Mouse (Mus musculus): Measurements from ENCODE around the gene Bicdl1. TPM values are rescaled to one million over a fixed set of nuclear protein-coding genes. Genes with fewer than 3 reads are reported as not detected.
A peak's percentile ranks its signal among the peaks of the same experiment; 100 is the strongest.

Bicdl1 gene
- polyA plus RNA-seq, 1 experiment: 127 TPM

- H3K4me1 ChIP-seq (ENCODE audit: control insufficient read depth, insufficient read depth, low read length): no peaks in the 10 kb centered on the region
- no peak overlapping the region for H3K27ac ChIP-seq (ENCODE audit: insufficient read depth, low read length)
- no peak for DNase-seq
- no peak overlapping the region for H3K4me3 ChIP-seq (replicated peaks; ENCODE audit: insufficient read depth, low read depth, low read length)
- WGBS: 84% methylated on average over 7 of the region's 7 CpGs
- TF ChIP-seq POLR2A (IDR thresholded peaks at IDR 0.05; ENCODE audit: borderline replicate concordance, insufficient read depth, low read length) (no peak), CTCF (IDR thresholded peaks at IDR 0.05; ENCODE audit: borderline replicate concordance, insufficient read depth, low read depth, low read length) (no peak)
- no peaks in the 10 kb centered on the region for H3K27me3 ChIP-seq (ENCODE audit: control insufficient read depth, insufficient read depth, low read length)
Measured at GRCm38 (mm10) chr5:115622686-115623085, 108.7 kb downstream of the Bicdl1 start.

- Histone ChIP-seq H3K4me1 (ENCODE audit: control insufficient read depth, insufficient read depth, low read length) (no peaks in the 10 kb centered on the region; the same call in 1 of the 2 replicates), H3K27ac (ENCODE audit: insufficient read depth, low read length) (no peak overlapping the region), H3K27me3 (ENCODE audit: control insufficient read depth, insufficient read depth, low read length) (no peaks in the 10 kb centered on the region), H3K4me3 (replicated peaks; ENCODE audit: insufficient read depth, low read depth, low read length) (no peak overlapping the region)
- 93% methylated on average over 15 of the region's 15 CpGs for WGBS
- TF ChIP-seq POLR2A (IDR thresholded peaks at IDR 0.05; ENCODE audit: borderline replicate concordance, insufficient read depth, low read length): no peak
- TF ChIP-seq CTCF (IDR thresholded peaks at IDR 0.05; ENCODE audit: borderline replicate concordance, insufficient read depth, low read depth, low read length): no peak
- DNase-seq: no peak
Measured at GRCm38 (mm10) chr5:115619690-115620089, 111.7 kb downstream of the Bicdl1 start.

DNA sequence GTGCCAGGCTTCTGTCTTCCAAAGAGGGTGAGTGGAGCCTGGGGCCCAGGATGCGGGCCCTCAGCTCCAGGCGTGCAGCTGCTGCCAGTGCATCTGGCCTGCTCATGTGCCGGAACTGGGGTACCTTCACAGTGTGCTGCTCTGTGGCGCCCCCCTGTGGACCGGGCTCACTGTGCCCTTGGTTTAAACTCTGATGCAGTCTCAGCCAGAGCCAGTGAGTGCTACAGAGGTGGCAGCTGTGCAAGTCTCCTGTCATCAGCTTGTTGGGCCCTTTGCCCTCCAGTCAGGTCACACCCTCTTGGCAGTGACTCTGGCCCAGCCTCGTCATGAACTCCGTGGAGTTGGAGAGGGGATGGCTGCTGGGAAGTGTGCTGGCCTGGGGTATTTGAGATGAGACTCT, 116.5 kb downstream of the Bicdl1 start:
- DNase-seq: no peak
- TF ChIP-seq CTCF (IDR thresholded peaks at IDR 0.05; ENCODE audit: borderline replicate concordance, insufficient read depth, low read depth, low read length) (peak; percentile 54), POLR2A (IDR thresholded peaks at IDR 0.05; ENCODE audit: borderline replicate concordance, insufficient read depth, low read length) (no peak)
- WGBS: 63% methylated on average over 7 of the region's 7 CpGs

DNA sequence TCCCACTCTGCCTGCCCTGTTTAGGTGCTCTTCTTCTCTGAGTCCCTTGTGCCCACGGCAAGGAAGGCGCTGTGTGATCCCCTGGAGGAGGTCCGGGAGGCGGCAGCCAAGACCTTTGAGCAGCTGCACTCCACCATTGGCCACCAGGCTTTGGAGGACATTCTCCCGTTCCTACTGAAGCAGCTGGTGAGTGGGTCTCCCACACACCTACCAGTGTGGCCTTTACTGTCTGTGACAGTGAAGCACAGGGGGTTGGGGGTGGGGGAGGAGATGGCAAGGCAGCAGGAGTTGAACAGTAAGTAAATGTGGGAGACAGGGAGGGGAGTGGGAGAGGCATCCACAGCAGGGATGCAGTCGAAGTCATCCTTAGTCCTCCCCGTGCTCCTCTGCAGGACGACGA, 118.1 kb downstream of the Bicdl1 start:
- 86% methylated on average over 9 of the region's 9 CpGs for WGBS
- no peak overlapping the region for H3K27ac ChIP-seq (ENCODE audit: insufficient read depth, low read length)

More for the DNA sequence above, 116.5 kb downstream of the Bicdl1 start:
- H3K4me1 ChIP-seq (ENCODE audit: control insufficient read depth, insufficient read depth, low read length): no peaks in the 10 kb centered on the region; the same call in 1 of the 2 replicates
- no peaks in the 10 kb centered on the region for H3K27me3 ChIP-seq (ENCODE audit: control insufficient read depth, insufficient read depth, low read length)
- H3K4me3 ChIP-seq (replicated peaks; ENCODE audit: insufficient read depth, low read depth, low read length): no peak overlapping the region
- H3K27ac ChIP-seq (ENCODE audit: insufficient read depth, low read length): no peak overlapping the region

GRCm38 (mm10) chr5:115611566-115611965, 119.9 kb downstream of the Bicdl1 start:
- Histone ChIP-seq H3K4me1 (ENCODE audit: control insufficient read depth, insufficient read depth, low read length) (no peaks in the 10 kb centered on the region; the same call in 1 of the 2 replicates), H3K27me3 (ENCODE audit: control insufficient read depth, insufficient read depth, low read length) (no peaks in the 10 kb centered on the region), H3K4me3 (replicated peaks; ENCODE audit: insufficient read depth, low read depth, low read length) (no peak overlapping the region), H3K27ac (ENCODE audit: insufficient read depth, low read length) (no peak overlapping the region)
- whole genome bisulfite sequencing: 83% methylated on average over 11 of the region's 11 CpGs
- no peak for TF ChIP-seq POLR2A (IDR thresholded peaks at IDR 0.05; ENCODE audit: borderline replicate concordance, insufficient read depth, low read length)
- no peak for TF ChIP-seq CTCF (IDR thresholded peaks at IDR 0.05; ENCODE audit: borderline replicate concordance, insufficient read depth, low read depth, low read length)
- DNase-seq: no peak

More for the DNA sequence above, 118.1 kb downstream of the Bicdl1 start:
- H3K27me3 ChIP-seq (ENCODE audit: control insufficient read depth, insufficient read depth, low read length): no peaks in the 10 kb centered on the region
- H3K4me1 ChIP-seq (ENCODE audit: control insufficient read depth, insufficient read depth, low read length): no peaks in the 10 kb centered on the region; the same call in 1 of the 2 replicates
- TF ChIP-seq CTCF (IDR thresholded peaks at IDR 0.05; ENCODE audit: borderline replicate concordance, insufficient read depth, low read depth, low read length): no peak
- no peak for TF ChIP-seq POLR2A (IDR thresholded peaks at IDR 0.05; ENCODE audit: borderline replicate concordance, insufficient read depth, low read length)
- DNase-seq: no peak
- no peak overlapping the region for H3K4me3 ChIP-seq (replicated peaks; ENCODE audit: insufficient read depth, low read depth, low read length)

DNA sequence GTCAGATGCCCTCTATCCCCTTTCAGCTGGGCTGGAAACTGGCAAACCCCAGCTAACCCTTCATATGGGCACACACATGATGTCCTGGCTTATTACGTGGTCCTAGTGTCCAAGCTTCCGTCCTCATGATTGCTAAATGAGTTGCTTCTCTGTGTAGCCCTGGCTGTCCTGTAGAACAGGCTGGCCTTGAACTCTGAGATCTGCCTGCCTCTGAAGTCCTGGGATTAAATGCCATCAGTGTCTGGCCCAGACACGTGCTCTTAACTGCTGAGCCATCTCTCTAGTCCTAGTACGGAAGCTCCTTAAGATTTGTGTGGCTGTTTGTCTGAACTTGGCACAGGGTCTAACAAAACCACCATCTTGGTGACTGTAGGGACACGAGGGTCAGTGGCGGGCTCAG, 127.9 kb downstream of the Bicdl1 start:
- H3K27ac ChIP-seq (ENCODE audit: insufficient read depth, low read length): no peak overlapping the region
- TF ChIP-seq POLR2A (IDR thresholded peaks at IDR 0.05; ENCODE audit: borderline replicate concordance, insufficient read depth, low read length): no peak
- no peak overlapping the region for H3K4me3 ChIP-seq (replicated peaks; ENCODE audit: insufficient read depth, low read depth, low read length)
- 90% methylated on average over 6 of the region's 6 CpGs for WGBS
- no peaks in the 10 kb centered on the region for H3K4me1 ChIP-seq (ENCODE audit: control insufficient read depth, insufficient read depth, low read length)
- DNase-seq: no peak
- H3K27me3 ChIP-seq (ENCODE audit: control insufficient read depth, insufficient read depth, low read length): no peaks in the 10 kb centered on the region

Other genes starting within 250 kb of the Bicdl1 start
- gene Sirt4, start 246.9 kb downstream of the Bicdl1 start, polyA plus RNA-seq (2012; rRNA removed): 114 and 122 TPM in 2 replicates
- gene Pxn, start 224.9 kb downstream of the Bicdl1 start, polyA plus RNA-seq (2012; rRNA removed): 194 and 240 TPM in 2 replicates
- gene Rplp0, start 172.2 kb downstream of the Bicdl1 start, polyA plus RNA-seq (2012; rRNA removed): 478 and 485 TPM in 2 replicates
- gene Gcn1l1, start 166.4 kb downstream of the Bicdl1 start, polyA plus RNA-seq (2012; rRNA removed): 39.3 and 40.9 TPM in 2 replicates
- gene Rab35, start 99.7 kb downstream of the Bicdl1 start, polyA plus RNA-seq (2012; rRNA removed): 86.2 and 87.8 TPM in 2 replicates
- 46.7 and 47.3 TPM in 2 replicates for gene Cit, start 113.7 kb upstream of the Bicdl1 start, polyA plus RNA-seq (2012; rRNA removed)